Mouse (Mus musculus) CD4-positive, CD25-positive, alpha-beta regulatory T cell (primary cell): ENCODE measurements around the gene Chchd6. TPM values are rescaled to one million over a fixed set of nuclear protein-coding genes. Genes with fewer than 3 reads are reported as not detected.

ENCODE experiments used
- polyA plus RNA-seq: library from polyadenylated mRNA; unstranded; fragments of 100-300 nt; shearing (Covaris generic); gene quantifications from one replicate; pipeline ENCODE4 v1.2.1, GENCODE M21; 2017

Gene Chchd6
- polyA plus RNA-seq, result 7.0 TPM

DNA sequence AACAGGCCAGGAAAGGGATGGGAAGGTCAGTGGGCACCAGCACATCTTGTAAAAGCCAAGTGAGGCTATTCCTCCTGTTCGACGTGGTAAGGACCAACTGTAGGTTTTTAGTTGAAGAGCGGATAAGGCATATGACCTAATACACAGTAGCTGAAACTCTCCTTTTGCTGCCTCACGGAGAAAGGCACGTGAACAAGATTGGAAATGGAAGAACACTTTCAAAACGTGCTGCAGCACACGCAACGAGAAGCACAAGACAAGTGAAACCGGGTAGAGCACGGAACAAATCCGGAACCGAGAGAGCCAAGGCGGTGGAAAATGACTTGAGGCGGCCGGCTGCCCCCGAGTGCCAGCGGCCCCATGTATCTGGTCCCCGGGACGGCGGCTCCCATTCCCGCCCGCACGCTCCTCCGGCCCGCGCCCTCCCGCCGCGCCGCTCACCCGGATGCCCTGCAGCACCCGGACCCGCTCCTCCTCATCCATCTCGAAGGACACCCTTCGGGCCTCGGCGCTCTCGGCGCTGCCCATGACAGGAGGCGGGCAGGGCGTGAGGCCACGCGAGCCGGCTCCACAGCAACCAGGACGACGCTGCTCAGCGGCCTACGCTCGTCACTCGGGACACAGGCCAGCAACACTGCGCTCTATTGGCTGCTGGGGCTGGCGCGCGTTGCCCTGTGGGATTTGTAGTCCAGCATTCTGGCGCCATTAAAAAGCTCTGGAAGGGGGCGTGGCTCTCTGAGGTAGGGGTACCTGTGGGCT lies at the start of gene Chchd6:
Chchd6 (minus strand) TSS at position 635 of the 759 bp plus-strand sequence.

DNA sequence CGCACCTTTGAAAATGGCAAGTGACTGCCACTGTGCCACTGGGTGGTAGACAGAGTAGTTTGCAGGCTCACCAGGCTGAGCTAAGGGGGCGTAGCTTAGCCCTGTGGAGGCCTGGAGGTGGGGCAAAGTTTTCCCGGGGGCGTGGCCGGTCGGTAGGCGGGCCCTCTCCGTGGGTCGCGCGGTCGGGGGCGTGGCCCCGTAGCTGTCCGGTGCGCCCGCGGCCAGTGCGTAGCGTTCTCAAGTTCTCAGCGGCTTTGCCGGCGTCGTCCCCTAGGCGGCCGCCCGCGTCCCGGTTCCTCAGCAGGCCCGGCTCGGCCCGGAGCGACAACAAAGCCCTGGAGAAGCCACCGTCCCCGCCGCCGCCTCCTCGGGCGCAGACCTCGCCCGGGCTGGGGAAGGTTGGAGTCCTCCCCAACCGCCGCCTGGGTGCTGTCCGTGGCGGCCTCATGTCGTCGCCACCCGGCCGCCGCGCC lies 48.4 kb upstream of the Chchd6 start, which contains the start of gene Txnrd3:
Txnrd3 (plus strand) TSS at position 191 of the 473 bp plus-strand sequence.

DNA sequence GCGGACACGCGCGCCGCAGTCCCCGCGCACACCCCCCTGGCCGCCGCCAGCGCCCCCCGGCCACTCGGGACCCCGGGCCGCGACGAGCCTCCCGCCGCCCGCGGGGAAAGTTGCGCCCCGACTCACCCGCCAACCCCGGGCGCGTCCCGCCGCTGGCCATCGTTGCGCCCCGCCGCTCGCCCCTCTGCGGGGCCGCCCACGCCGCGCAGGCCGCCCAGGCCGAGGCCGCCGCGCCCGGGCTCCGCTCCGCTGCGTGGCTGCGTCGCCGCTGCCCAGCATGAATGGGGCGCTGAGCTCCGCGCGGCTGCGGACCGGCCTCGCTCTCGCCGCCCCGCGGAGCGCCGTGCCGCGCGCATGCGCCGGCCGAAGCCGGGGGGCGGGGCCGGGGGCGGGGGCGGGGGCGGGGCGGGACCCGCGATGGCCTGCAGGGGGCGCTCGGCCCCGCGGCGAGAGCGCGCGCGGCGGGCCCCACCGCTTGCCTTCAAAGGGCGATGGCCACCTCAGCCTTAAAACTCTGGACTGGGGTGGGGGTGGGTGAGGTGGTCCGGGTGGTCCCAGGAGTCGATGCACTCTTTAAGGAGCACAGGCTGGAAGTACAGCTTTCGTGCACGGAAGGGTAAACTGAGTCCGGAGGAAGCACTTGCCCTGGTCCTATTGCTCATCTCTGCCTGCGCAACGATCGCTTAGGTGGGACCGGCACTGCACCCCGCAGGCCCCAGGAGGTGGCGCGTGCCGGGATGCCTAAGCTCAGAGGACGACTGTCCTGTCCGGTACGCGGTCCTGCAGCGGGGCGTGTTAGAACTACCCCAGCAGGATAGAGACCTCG lies 233.0 kb downstream of the Chchd6 start, which contains the start of gene Plxna1:
Plxna1 (minus strand) TSS at position 340 of the 826 bp plus-strand sequence.

Other genes starting within 250 kb of the Chchd6 start
- 7.6 TPM for gene Plxna1, start 233.0 kb downstream of the Chchd6 start, polyA plus RNA-seq
- 6.7 TPM for gene Txnrd3, start 48.3 kb upstream of the Chchd6 start, polyA plus RNA-seq
- gene Vmn1r40, start 111.9 kb upstream of the Chchd6 start, polyA plus RNA-seq, result not detected
- not detected for gene Vmn1r41, start 145.1 kb upstream of the Chchd6 start, polyA plus RNA-seq